Mouse (Mus musculus) large intestine, adult 2 months (tissue): Measurements from ENCODE around the gene Retn. TPM values are rescaled to one million over a fixed set of nuclear protein-coding genes. Genes with fewer than 3 reads are reported as not detected.

Experiments
- DNase-seq: peaks from one replicate; pipeline ENCODE4 v3.0.0-alpha.2; 2012; ENCODE audit warnings: low read depth, low spot score
- WGBS: fragments of 180-500 bp; shearing (Covaris S2); methylation state at CpG from one replicate; pipeline ENCODE4 v1.1.7; 2018; 5-methylcytosine and 5-hydroxymethylcytosine counted together
- polyA plus RNA-seq: library from polyadenylated mRNA; depleted of rRNA; stranded (reverse); fragments of >200 nt; gene quantifications from 2 replicates; pipeline ENCODE4 v1.2.3, GENCODE M21; 2012; rRNA removed

Gene Retn
- polyA plus RNA-seq, 1 experiment = 11.9 TPM

- no peak for DNase-seq
- WGBS = 93% methylated on average over 1 of the region's 1 CpGs
Observed at GRCm38 (mm10) chr8:3701491-3701890, 45.9 kb downstream of the Retn start.

GRCm38 (mm10) chr8:3705711-3706110 is 50.1 kb downstream of the Retn start:
- no peak for DNase-seq
- 60% methylated on average over 4 of the region's 4 CpGs for WGBS

GRCm38 (mm10) chr8:3707611-3708010 is 52.0 kb downstream of the Retn start:
- 63% methylated on average over 7 of the region's 7 CpGs for WGBS
- DNase-seq = no peak

Other genes starting within 250 kb of the Retn start
- gene Pex11g, start 188.1 kb upstream of the Retn start, polyA plus RNA-seq = 13.2 and 13.6 TPM in 2 replicates
- gene Tex45, start 184.9 kb upstream of the Retn start, polyA plus RNA-seq = not detected in 2 replicates
- gene Zfp358, start 162.6 kb upstream of the Retn start, polyA plus RNA-seq = 20.1 and 22.0 TPM in 2 replicates
- gene Mcoln1, start 155.3 kb upstream of the Retn start, polyA plus RNA-seq = 77.4 and 87.1 TPM in 2 replicates
- gene Pnpla6, start 140.4 kb upstream of the Retn start, polyA plus RNA-seq = 49.5 and 92.0 TPM in 2 replicates
- gene C330021F23Rik, start 87.8 kb upstream of the Retn start, polyA plus RNA-seq = 0.34 and 4.0 TPM in 2 replicates
- 96.3 and 102 TPM in 2 replicates for gene Camsap3, start 68.5 kb upstream of the Retn start, polyA plus RNA-seq
- 39.1 and 50.5 TPM in 2 replicates for gene Xab2, start 34.5 kb upstream of the Retn start, polyA plus RNA-seq
- gene Pet100, start 34.2 kb upstream of the Retn start, polyA plus RNA-seq = 9.5 TPM in 2 replicates
- not detected in 2 replicates for gene Pcp2, start 30.2 kb upstream of the Retn start, polyA plus RNA-seq
- gene Stxbp2, start 24.8 kb upstream of the Retn start, polyA plus RNA-seq = 179 and 256 TPM in 2 replicates
- 0.59 and 0.63 TPM in 2 replicates for gene Mcemp1, start 10.0 kb downstream of the Retn start, polyA plus RNA-seq
- gene Fcor, start 16.6 kb downstream of the Retn start, polyA plus RNA-seq = 3.6 and 5.8 TPM in 2 replicates
- gene Trappc5, start 20.5 kb downstream of the Retn start, polyA plus RNA-seq = 22.8 and 27.4 TPM in 2 replicates
- gene Fcer2a, start 38.4 kb downstream of the Retn start, polyA plus RNA-seq = 2.8 and 5.0 TPM in 2 replicates
- gene Clec4g, start 64.9 kb downstream of the Retn start, polyA plus RNA-seq = not detected in 2 replicates
- gene Cd209a, start 93.2 kb downstream of the Retn start, polyA plus RNA-seq = 0.16 and 1.3 TPM in 2 replicates
- gene Cd209e, start 198.5 kb downstream of the Retn start, polyA plus RNA-seq = not detected in 2 replicates
- 0.24 and 0.85 TPM in 2 replicates for gene Cd209d, start 222.8 kb downstream of the Retn start, polyA plus RNA-seq